In genomic region chr5:54239586-54239985, GRCm38 (mm10) we compare ENCODE assay signal across 29 mouse cellular contexts.
DNase-seq lines count a peak whose midpoint lies in the region; ATAC-seq and TF ChIP-seq lines count a peak whose summit lies in the region.
"Had no signal": no experiment of that assay in that cellular context is flagged by ENCODE, and none has a peak within 500 bp of the region (broad histone marks: within the 10 kb centered on the region; RNA-seq: fewer than 3 reads in every experiment).

No protein-coding gene starts in this region.

- H3K4me1 ChIP-seq in cortical plate, adult 2 months (ENCODE audit: control insufficient read depth, insufficient read depth, low read length) = peaks cover 5% of the 10 kb centered on the region; the same call in 1 of the 2 replicates
- H3K4me1 ChIP-seq in forebrain, embryonic 13.5 days = no peaks in the 10 kb centered on the region
- H3K4me1 ChIP-seq: limb, embryonic 15.5 days; lung, embryonic 15.5 days; neural tube, embryonic 12.5 days had no signal

- H3K27me3 ChIP-seq in forebrain, embryonic 13.5 days = no peaks in the 10 kb centered on the region
- H3K27me3 ChIP-seq: CH12.LX; limb, embryonic 15.5 days; lung, embryonic 15.5 days; midbrain, embryonic 15.5 days; neural tube, embryonic 12.5 days had no signal

- TF ChIP-seq CTCF in cortical plate, adult 2 months (IDR thresholded peaks at IDR 0.05; ENCODE audit: extremely low read depth, insufficient read depth, low read length) = no peak

- no peak overlapping the region for H3K4me3 ChIP-seq in cortical plate, adult 2 months (ENCODE audit: insufficient read depth, low read length)
- no peak overlapping the region for H3K4me3 ChIP-seq in forebrain, embryonic 13.5 days
- H3K4me3 ChIP-seq: embryonic facial prominence, embryonic 10.5 days; limb, embryonic 15.5 days; lung, embryonic 15.5 days; midbrain, embryonic 15.5 days; neural tube, embryonic 12.5 days had no signal

- no peak overlapping the region for H3K4me2 ChIP-seq in forebrain, embryonic 13.5 days
- H3K4me2 ChIP-seq: heart, embryonic 11.5 days; limb, embryonic 15.5 days; lung, embryonic 15.5 days; midbrain, embryonic 15.5 days; neural tube, embryonic 12.5 days had no signal

- no peaks in the 10 kb centered on the region for H3K9me3 ChIP-seq in forebrain, embryonic 13.5 days (replicated peaks)
- H3K9me3 ChIP-seq: embryonic facial prominence, embryonic 10.5 days; G1E; limb, embryonic 15.5 days; lung, embryonic 15.5 days; midbrain, embryonic 15.5 days; neural tube, embryonic 12.5 days had no signal

- WGBS in forebrain, embryonic 13.5 days = 92% methylated on average over 3 of the region's 3 CpGs

- peak; percentile 18 for DNase-seq in layer of hippocampus, adult 11-12 months (ENCODE audit: low spot score)
- no peak for DNase-seq in layer of hippocampus, adult 9-10 months (ENCODE audit: low spot score)
- peak; percentile 36 to 37 for DNase-seq in left cerebral cortex, postnatal 14 days (ENCODE audit: low spot score in 2 of 2)
- DNase-seq in right cerebral cortex, postnatal 25 days = peak; percentile 48
- DNase-seq in cerebellum, adult 11-12 months = no peak
- DNase-seq: adrenal gland, adult 8-10 months; B cell, adult 2 months; cerebellum, adult 8-10 months; heart, postnatal 10 days; kidney, adult 9 months; kidney, postnatal 14 days; lung, postnatal 4 days; spleen, adult 18-20 months; thymus, postnatal 14 days had no signal

- H3K27ac ChIP-seq in cortical plate, adult 2 months (ENCODE audit: insufficient read depth, low read length) = peak overlapping the region; percentile 88
- no peak overlapping the region for H3K27ac ChIP-seq in forebrain, embryonic 13.5 days
- H3K27ac ChIP-seq: embryonic facial prominence, embryonic 10.5 days; hindbrain, postnatal 0 days; limb, embryonic 15.5 days; liver, embryonic 14.5 days; lung, embryonic 15.5 days; midbrain, embryonic 15.5 days; neural tube, embryonic 12.5 days had no signal

- intact Hi-C loops in left cerebral cortex, postnatal 14 days (cut with DNase I) = no loop called here

- no peak overlapping the region for H3K9ac ChIP-seq in forebrain, embryonic 13.5 days
- H3K9ac ChIP-seq: limb, embryonic 15.5 days; liver, embryonic 14.5 days; lung, embryonic 15.5 days; midbrain, embryonic 15.5 days; neural tube, embryonic 12.5 days had no signal

- H3K36me3 ChIP-seq in forebrain, embryonic 13.5 days (ENCODE audit: poor library complexity, severe bottlenecking) = no peaks in the 10 kb centered on the region
- H3K36me3 ChIP-seq: embryonic facial prominence, embryonic 10.5 days; G1E; limb, embryonic 15.5 days; lung, embryonic 15.5 days; midbrain, embryonic 15.5 days; neural tube, embryonic 12.5 days had no signal

- no peak for TF ChIP-seq POLR2A in cortical plate, adult 2 months (IDR thresholded peaks at IDR 0.05; ENCODE audit: extremely low read depth, insufficient read depth, low read length)

- ATAC-seq in forebrain, embryonic 13.5 days = no peak
- ATAC-seq: activated CD4-positive, CD25-positive, alpha-beta regulatory T cell, adult 4 months; forebrain, embryonic 16.5 days; hindbrain, postnatal 0 days; intestine, embryonic 16.5 days; midbrain, embryonic 15.5 days had no signal

Comparison
In these comparisons a context has a peak if more than half of its experiments do, and no peak if none do; other contexts are left out.
1. DNase-seq: peak in layer of hippocampus, adult 11-12 months (single experiment), left cerebral cortex, postnatal 14 days (2 of 2) and right cerebral cortex, postnatal 25 days (single experiment); none in layer of hippocampus, adult 9-10 months (single experiment) and cerebellum, adult 11-12 months (single experiment).